Comparison of ENCODE assay signal across 14 mouse cellular contexts in the genomic region with DNA sequence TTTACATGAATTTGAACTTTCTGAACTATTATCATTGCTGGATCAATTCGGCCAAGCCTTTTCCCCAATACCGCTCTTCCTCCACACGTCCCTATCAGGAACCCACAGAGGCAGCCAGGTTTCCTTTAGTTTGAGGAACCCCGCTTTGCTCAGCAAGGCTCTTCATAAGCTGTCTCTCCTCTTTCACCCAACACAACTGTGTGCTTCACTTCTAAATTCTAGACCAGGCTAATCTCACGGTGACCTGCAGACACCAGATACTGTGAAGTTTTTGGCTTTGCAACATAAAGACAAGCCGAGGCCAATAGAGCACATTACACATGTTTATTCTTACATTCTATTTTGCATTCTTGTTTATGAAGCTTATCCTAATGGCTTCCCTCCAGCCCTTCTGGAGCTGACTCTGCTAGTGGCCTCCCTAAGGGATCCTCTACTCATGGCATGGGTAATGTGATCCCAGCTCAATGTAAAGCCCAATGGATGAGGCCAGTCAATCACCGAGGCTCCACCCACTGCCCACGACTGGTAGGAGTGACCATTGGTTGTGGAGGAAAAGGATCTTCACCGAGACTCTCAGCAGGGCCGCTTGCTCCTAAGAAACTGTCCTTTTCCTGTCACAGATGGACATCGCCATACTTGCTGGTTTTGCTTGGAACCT.
DNase-seq lines count a peak whose midpoint lies in the region; ATAC-seq lines count a peak whose summit lies in the region.
"Had no signal": no experiment of that assay in that cellular context is flagged by ENCODE, and none has a peak within 500 bp of the region (broad histone marks: within the 10 kb centered on the region; RNA-seq: fewer than 3 reads in every experiment).

No protein-coding gene starts in this region.

- no peaks in the 10 kb centered on the region for H3K36me3 ChIP-seq in midbrain, embryonic 11.5 days (ENCODE audit: control insufficient read depth, insufficient read depth, low read length)
- H3K36me3 ChIP-seq in midbrain, embryonic 16.5 days (ENCODE audit: control insufficient read depth, insufficient read depth, low read length), result no peaks in the 10 kb centered on the region
- peaks cover 30% of the 10 kb centered on the region for H3K36me3 ChIP-seq in megakaryocyte, embryonic 14.5 days (replicated peaks; ENCODE audit: low read length)
- H3K36me3 ChIP-seq in hindbrain, embryonic 10.5 days, result no peaks in the 10 kb centered on the region
- H3K36me3 ChIP-seq: embryonic facial prominence, embryonic 13.5 days had no signal

- no peaks in the 10 kb centered on the region for H3K4me1 ChIP-seq in midbrain, embryonic 11.5 days (ENCODE audit: control insufficient read depth, insufficient read depth, low read length)
- no peaks in the 10 kb centered on the region for H3K4me1 ChIP-seq in midbrain, embryonic 16.5 days (ENCODE audit: control insufficient read depth, insufficient read depth, low read length)
- peaks cover 53% of the 10 kb centered on the region for H3K4me1 ChIP-seq in megakaryocyte, embryonic 14.5 days
- 0 out of 2 replicates have a peak, but pooled peaks cover 4% of the 10 kb centered on the region for H3K4me1 ChIP-seq in hindbrain, embryonic 10.5 days (replicated peaks)
- H3K4me1 ChIP-seq: embryonic facial prominence, embryonic 13.5 days had no signal

- 80% methylated on average over 11 of the region's 11 CpGs for WGBS in midbrain, embryonic 11.5 days
- WGBS in midbrain, embryonic 16.5 days, result 80% methylated on average over 11 of the region's 11 CpGs
- WGBS in hindbrain, embryonic 10.5 days, result 76% methylated on average over 11 of the region's 11 CpGs

- H3K4me2 ChIP-seq in midbrain, embryonic 11.5 days, result no peak overlapping the region
- H3K4me2 ChIP-seq in midbrain, embryonic 16.5 days (ENCODE audit: low read length), result no peak overlapping the region
- H3K4me2 ChIP-seq: embryonic facial prominence, embryonic 13.5 days had no signal

- H3K9me3 ChIP-seq in midbrain, embryonic 11.5 days (ENCODE audit: control insufficient read depth, low read length), result no peaks in the 10 kb centered on the region
- no peaks in the 10 kb centered on the region for H3K9me3 ChIP-seq in midbrain, embryonic 16.5 days (replicated peaks; ENCODE audit: control insufficient read depth, low read length, poor library complexity, severe bottlenecking)
- peaks cover 25% of the 10 kb centered on the region for H3K9me3 ChIP-seq in megakaryocyte, embryonic 14.5 days
- no peaks in the 10 kb centered on the region for H3K9me3 ChIP-seq in hindbrain, embryonic 10.5 days
- H3K9me3 ChIP-seq: embryonic facial prominence, embryonic 13.5 days had no signal

- no peak for ATAC-seq in midbrain, embryonic 11.5 days (ENCODE audit: low FRiP score)
- no peak for ATAC-seq in midbrain, embryonic 16.5 days
- peak; percentile 68 to 83 for ATAC-seq in hematopoietic stem cell, adult 5-6 weeks (replicated peaks in 1 of 2; ENCODE audit: insufficient read depth in 1 of 2, low FRiP score in 2 of 2, low TSS enrichment in 1 of 2, low read depth in 1 of 2, poor library complexity in 2 of 2, severe bottlenecking in 2 of 2)
- ATAC-seq: CD4-positive, CD25-positive, alpha-beta regulatory T cell, adult 4 months; forebrain, embryonic 16.5 days had no signal

- H3K9ac ChIP-seq in midbrain, embryonic 11.5 days (ENCODE audit: low read length), result no peak overlapping the region
- H3K9ac ChIP-seq in midbrain, embryonic 16.5 days (ENCODE audit: low read depth, low read length), result no peak overlapping the region
- H3K9ac ChIP-seq: embryonic facial prominence, embryonic 13.5 days had no signal

- no peak overlapping the region for H3K27ac ChIP-seq in midbrain, embryonic 11.5 days (ENCODE audit: low read depth, low read length)
- H3K27ac ChIP-seq in midbrain, embryonic 16.5 days (ENCODE audit: low read length), result no peak overlapping the region
- no peak overlapping the region for H3K27ac ChIP-seq in hindbrain, embryonic 10.5 days
- H3K27ac ChIP-seq: embryonic facial prominence, embryonic 13.5 days had no signal

- DNase-seq in midbrain, embryonic 11.5 days (ENCODE audit: low spot score, missing footprints), result peak; percentile 71
- peak; percentile 43 for DNase-seq in c-Kit-negative CD71-positive TER-119-positive erythroid progenitor cells, embryonic 14.5 days (ENCODE audit: low read depth, low spot score)
- DNase-seq in urinary bladder, postnatal 4 days (ENCODE audit: low spot score in 2 of 2), result no peak
- no peak for DNase-seq in hindbrain, embryonic 10.5 days (ENCODE audit: low spot score)
- no peak for DNase-seq in spleen, adult 18-20 months
- DNase-seq: cerebellum, postnatal 25 days; gastrocnemius, postnatal 25 days; lung, postnatal 4 days had no signal

- no peaks in the 10 kb centered on the region for H3K27me3 ChIP-seq in midbrain, embryonic 11.5 days (ENCODE audit: control insufficient read depth, insufficient read depth, low read length)
- H3K27me3 ChIP-seq in midbrain, embryonic 16.5 days (ENCODE audit: control insufficient read depth, insufficient read depth, low read depth, low read length), result no peaks in the 10 kb centered on the region
- no peaks in the 10 kb centered on the region for H3K27me3 ChIP-seq in megakaryocyte, embryonic 14.5 days (replicated peaks)
- no peaks in the 10 kb centered on the region for H3K27me3 ChIP-seq in hindbrain, embryonic 10.5 days (ENCODE audit: insufficient read depth, poor library complexity, severe bottlenecking)
- H3K27me3 ChIP-seq: embryonic facial prominence, embryonic 13.5 days had no signal

- H3K4me3 ChIP-seq in midbrain, embryonic 11.5 days (ENCODE audit: low read depth, low read length), result no peak overlapping the region
- no peak overlapping the region for H3K4me3 ChIP-seq in midbrain, embryonic 16.5 days (ENCODE audit: low read depth, low read length)
- H3K4me3 ChIP-seq in megakaryocyte, embryonic 14.5 days (replicated peaks), result peak overlapping the region; percentile 87
- H3K4me3 ChIP-seq in hindbrain, embryonic 10.5 days, result no peak overlapping the region
- H3K4me3 ChIP-seq: embryonic facial prominence, embryonic 13.5 days had no signal

Comparison
In these comparisons a context has a peak if more than half of its experiments do, and no peak if none do; other contexts are left out.
1. ATAC-seq: peak in hematopoietic stem cell, adult 5-6 weeks (2 of 2); none in midbrain, embryonic 11.5 days (single experiment) and midbrain, embryonic 16.5 days (single experiment).
2. DNase-seq: peak in midbrain, embryonic 11.5 days (single experiment) and c-Kit-negative CD71-positive TER-119-positive erythroid progenitor cells, embryonic 14.5 days (single experiment); none in urinary bladder, postnatal 4 days (0 of 2), hindbrain, embryonic 10.5 days (single experiment) and spleen, adult 18-20 months (0 of 2).